Mouse (Mus musculus): Measurements from ENCODE around the gene Ephx4. TPM values are rescaled to one million over a fixed set of nuclear protein-coding genes. Genes with fewer than 3 reads are reported as not detected.

Ephx4 gene
- polyA plus RNA-seq (2014; fragmentation: Illumina TruSeq; extraction: RNeasy Lipid Tissue Mini Kit (QIAGEN cat#74804); ENCODE audit: low read depth, low replicate concordance): 8.2 TPM

GRCm38 (mm10) chr5:107402436-107402835, at the start of gene Ephx4:
Gene Ephx4 (plus strand): TSS chr5:107402736.

GRCm38 (mm10) chr5:107431249-107431648, 28.7 kb downstream of the Ephx4 start, which contains the start of gene Lpcat2b:
Gene Lpcat2b (plus strand): TSS chr5:107431549.

GRCm38 (mm10) chr5:107437464-107438281, 35.1 kb downstream of the Ephx4 start, which contains the start of gene Btbd8:
Gene Btbd8 (plus strand): TSS chr5:107437997.

Other genes starting within 250 kb of the Ephx4 start
- gene Tgfbr3, start 113.1 kb upstream of the Ephx4 start, polyA plus RNA-seq (2014; fragmentation: Illumina TruSeq; extraction: RNeasy Lipid Tissue Mini Kit (QIAGEN cat#74804); ENCODE audit: low read depth, low replicate concordance): 10.2 TPM
- 508 TPM for gene Brdt, start 71.6 kb upstream of the Ephx4 start, polyA plus RNA-seq (2014; fragmentation: Illumina TruSeq; extraction: RNeasy Lipid Tissue Mini Kit (QIAGEN cat#74804); ENCODE audit: low read depth, low replicate concordance)
- gene Lpcat2b, start 28.8 kb downstream of the Ephx4 start, polyA plus RNA-seq (2014; fragmentation: Illumina TruSeq; extraction: RNeasy Lipid Tissue Mini Kit (QIAGEN cat#74804); ENCODE audit: low read depth, low replicate concordance): 214 TPM
- gene Btbd8, start 35.3 kb downstream of the Ephx4 start, polyA plus RNA-seq (2014; fragmentation: Illumina TruSeq; extraction: RNeasy Lipid Tissue Mini Kit (QIAGEN cat#74804); ENCODE audit: low read depth, low replicate concordance): 21.0 TPM
- gene Gm42669, start 104.9 kb downstream of the Ephx4 start, polyA plus RNA-seq (2014; fragmentation: Illumina TruSeq; extraction: RNeasy Lipid Tissue Mini Kit (QIAGEN cat#74804); ENCODE audit: low read depth, low replicate concordance): 1.7 TPM
- gene 1700028K03Rik, start 132.0 kb downstream of the Ephx4 start, polyA plus RNA-seq (2014; fragmentation: Illumina TruSeq; extraction: RNeasy Lipid Tissue Mini Kit (QIAGEN cat#74804); ENCODE audit: low read depth, low replicate concordance): 60.9 TPM
- 45.5 TPM for gene Rpap2, start 194.6 kb downstream of the Ephx4 start, polyA plus RNA-seq (2014; fragmentation: Illumina TruSeq; extraction: RNeasy Lipid Tissue Mini Kit (QIAGEN cat#74804); ENCODE audit: low read depth, low replicate concordance)
- 92.9 TPM for gene Glmn, start 195.2 kb downstream of the Ephx4 start, polyA plus RNA-seq (2014; fragmentation: Illumina TruSeq; extraction: RNeasy Lipid Tissue Mini Kit (QIAGEN cat#74804); ENCODE audit: low read depth, low replicate concordance)

Data from testis, adult 10 weeks (tissue).